Mouse (Mus musculus): ENCODE measurements around the gene Cox7a2.

Gene Cox7a2

GRCm38 (mm10) chr9:79735608-79736007 lies 24.1 kb downstream of the Cox7a2 start:
- no peak for DNase-seq (ENCODE audit: inconsistent age in 2 of 2, low spot score in 1 of 2)

- DNase-seq (ENCODE audit: inconsistent age in 2 of 2, low spot score in 1 of 2), result peak in 1 of 2 experiments; percentile 60
These were observed 29.4 kb downstream of the Cox7a2 start for GRCm38 (mm10) chr9:79730301-79730700.

GRCm38 (mm10) chr9:79723090-79723489 lies 36.6 kb downstream of the Cox7a2 start:
- DNase-seq (ENCODE audit: inconsistent age in 2 of 2, low spot score in 1 of 2), result peak in 1 of 2 experiments; percentile 74

GRCm38 (mm10) chr9:79721056-79721455 lies 38.6 kb downstream of the Cox7a2 start:
- peak; percentile 35 to 83 for DNase-seq (ENCODE audit: inconsistent age in 2 of 2, low spot score in 1 of 2)

- no peak for DNase-seq (ENCODE audit: inconsistent age in 2 of 2, low spot score in 1 of 2)
These were observed 39.5 kb downstream of the Cox7a2 start for GRCm38 (mm10) chr9:79720143-79720542.

GRCm38 (mm10) chr9:79719451-79719850 lies 40.2 kb downstream of the Cox7a2 start:
- DNase-seq (ENCODE audit: inconsistent age in 2 of 2, low spot score in 1 of 2), result peak in 1 of 2 experiments; percentile 54

GRCm38 (mm10) chr9:79718481-79719370 lies 41.0 kb downstream of the Cox7a2 start, which contains the start of gene Col12a1:
Gene Col12a1, minus strand, starts transcription at chr9:79718831.
- peak; percentile 39 to 78 for DNase-seq (ENCODE audit: inconsistent age in 2 of 2, low spot score in 1 of 2)

- DNase-seq (ENCODE audit: inconsistent age in 2 of 2, low spot score in 1 of 2), result peak in 1 of 2 experiments; percentile 47
These were observed 41.7 kb downstream of the Cox7a2 start for GRCm38 (mm10) chr9:79717836-79718475.

GRCm38 (mm10) chr9:79716909-79717835 lies 42.5 kb downstream of the Cox7a2 start:
- peak; percentile 48 to 87 for DNase-seq (ENCODE audit: inconsistent age in 2 of 2, low spot score in 1 of 2)

GRCm38 (mm10) chr9:79716496-79716895 lies 43.2 kb downstream of the Cox7a2 start:
- DNase-seq (ENCODE audit: inconsistent age in 2 of 2, low spot score in 1 of 2), result peak in 1 of 2 experiments; percentile 47

- peak; percentile 55 to 82 for DNase-seq (ENCODE audit: inconsistent age in 2 of 2, low spot score in 1 of 2)
These were observed 45.1 kb downstream of the Cox7a2 start for GRCm38 (mm10) chr9:79714471-79715045.

All from adrenal gland, adult (tissue).